Mouse (Mus musculus): ENCODE measurements around the gene Bicc1.

- TF ChIP-seq CTCF (IDR thresholded peaks at IDR 0.05) (no peak), EP300 (IDR thresholded peaks at IDR 0.05) (no peak)
Measured at GRCm38 (mm10) chr10:71195501-71195900, 36.0 kb upstream of the Bicc1 start.
